Mouse (Mus musculus) midbrain, postnatal 0 days (tissue): ENCODE results near the gene Ccdc115. TPM values are rescaled to one million over a fixed set of nuclear protein-coding genes. Genes with fewer than 3 reads are reported as not detected.
A peak's percentile ranks its signal among the peaks of the same experiment; 100 is the strongest.

Experiments
- ATAC-seq: fragments of 200-750 bp; cut with Nextera tagmentation; 2 replicates; pipeline ENCODE4 v1.8.0; 2017; ENCODE audit warnings: moderate number of reproducible peaks, mild to moderate bottlenecking, moderate TSS enrichment, moderate library complexity; ENCODE audit not compliant: low FRiP score
- DNase-seq: peaks from one replicate; pipeline ENCODE4 v3.0.0-alpha.2; 2015; ENCODE audit warnings: low spot score
- H3K27ac ChIP-seq: fragments of 300-500 bp; sonication (generic); 2 replicates; pipeline ENCODE4 v1.5.1; 2014; ENCODE audit warnings: low read depth, mild to moderate bottlenecking, low read length, mixed read lengths
- H3K27me3 ChIP-seq: fragments of 300-500 bp; sonication (generic); 2 replicates; pipeline ENCODE4 v1.6.1; 2014; ENCODE audit warnings: low read length, control low read depth, mixed read lengths; ENCODE audit not compliant: insufficient read depth
- H3K36me3 ChIP-seq: fragments of 300-500 bp; sonication (generic); 2 replicates; pipeline ENCODE4 v1.6.1; 2014; ENCODE audit warnings: low read length, control low read depth, mixed read lengths; ENCODE audit not compliant: insufficient read depth
- H3K4me1 ChIP-seq: fragments of 300-500 bp; sonication (generic); 2 replicates; pipeline ENCODE4 v1.6.1; 2014; ENCODE audit warnings: mild to moderate bottlenecking, control low read depth, antibody characterized with exemption, low read length, mixed read lengths; ENCODE audit not compliant: insufficient read depth
- H3K4me2 ChIP-seq: fragments of 300-500 bp; sonication (generic); 2 replicates; pipeline ENCODE4 v1.6.1; 2014; ENCODE audit warnings: low read depth, mild to moderate bottlenecking, low read length, mixed read lengths; ENCODE audit not compliant: poor library complexity, severe bottlenecking
- H3K4me3 ChIP-seq: fragments of 300-500 bp; sonication (generic); 2 replicates; pipeline ENCODE4 v1.5.1; 2014; ENCODE audit warnings: low read depth, mild to moderate bottlenecking, low read length, moderate library complexity
- H3K9ac ChIP-seq: fragments of 300-500 bp; sonication (generic); replicated peaks from 2 replicates; pipeline ENCODE4 v1.6.1; 2014; ENCODE audit warnings: mild to moderate bottlenecking, low read length, moderate library complexity, mixed read lengths; ENCODE audit not compliant: poor library complexity, severe bottlenecking
- H3K9me3 ChIP-seq: fragments of 300-500 bp; sonication (generic); 2 replicates; pipeline ENCODE4 v1.6.1; 2016; ENCODE audit warnings: low read length, control low read depth
- CTCF ChIP-seq: IDR thresholded peaks from 2 replicates; pipeline ENCODE4 v1.5.1; 2016; ENCODE audit warnings: antibody characterized with exemption, mild to moderate bottlenecking
- WGBS: fragments of 180-500 bp; shearing (Covaris S2); extraction: QIAGEN DNeasy Blood & Tissue Kit; methylation state at CpG from one replicate; pipeline ENCODE4 v1.1.7; 2014; 5-methylcytosine and 5-hydroxymethylcytosine counted together
- polyA plus RNA-seq: library from polyadenylated mRNA; unstranded; fragments of >200 nt; fragmentation: Nextera tagmentation; extraction: Ambion mirVana; gene quantifications from 2 replicates; pipeline ENCODE4 v1.2.1, GENCODE M21; 2015
- total RNA-seq: library from RNA; depleted of rRNA; stranded (reverse); fragments of >200 nt; gene quantifications from 2 replicates; pipeline ENCODE4 v1.2.3, GENCODE M21; 2014; rRNA removed

The Ccdc115 gene
- total RNA-seq (36.7 and 41.1 TPM in 2 replicates), polyA plus RNA-seq (57.5 and 58.9 TPM in 2 replicates)

- Histone ChIP-seq H3K9me3 (no peaks in the 10 kb centered on the region), H3K4me3 (peak within 1 kb of the TSS; percentile 76), H3K4me1 (0 out of 2 replicates have a peak, but pooled peaks cover 2% of the 10 kb centered on the region), H3K4me2 (peak within 1 kb of the TSS; percentile 62), H3K27me3 (no peaks in the 10 kb centered on the region), H3K36me3 (peaks cover 22% of the 10 kb centered on the region), H3K9ac (peak within 1 kb of the TSS; percentile 62), H3K27ac (peak within 1 kb of the TSS; percentile 79)
- peak; percentile 99 for DNase-seq
- ATAC-seq = peak; percentile 96
- WGBS = under 1% methylated on average over 48 of the region's 48 CpGs
- no peak; the same call in 1 of the 2 replicates for TF ChIP-seq CTCF
Measured at GRCm38 (mm10) chr1:34439215-34439960, at the start of gene Ccdc115, which contains the start of gene Imp4. TSS of gene Ccdc115 (minus strand) at chr1:34439672. TSS of gene Imp4 (plus strand) at chr1:34439851.

GRCm38 (mm10) chr1:34487383-34487782, 47.9 kb upstream of the Ccdc115 start:
- no peak overlapping the region for H3K4me3 ChIP-seq
- no peaks in the 10 kb centered on the region for H3K36me3 ChIP-seq
- 94% methylated on average over 3 of the region's 3 CpGs for WGBS
- ATAC-seq = no peak
- no peaks in the 10 kb centered on the region for H3K9me3 ChIP-seq
- H3K27ac ChIP-seq = no peak overlapping the region
- no peak overlapping the region for H3K9ac ChIP-seq
- no peak for TF ChIP-seq CTCF
- H3K4me1 ChIP-seq = 0 out of 2 replicates have a peak, but pooled peaks cover 5% of the 10 kb centered on the region
- no peak for DNase-seq
- H3K4me2 ChIP-seq = no peak overlapping the region
- H3K27me3 ChIP-seq = no peaks in the 10 kb centered on the region

GRCm38 (mm10) chr1:34485461-34486188, 46.2 kb upstream of the Ccdc115 start:
- DNase-seq = peak; percentile 80
- Histone ChIP-seq H3K27ac (no peak overlapping the region), H3K4me3 (peak overlapping the region; percentile 36), H3K4me1 (0 out of 2 replicates have a peak, but pooled peaks cover 5% of the 10 kb centered on the region), H3K9ac (peak overlapping the region; percentile 48), H3K4me2 (peak overlapping the region; percentile 61), H3K27me3 (no peaks in the 10 kb centered on the region), H3K36me3 (no peaks in the 10 kb centered on the region), H3K9me3 (no peaks in the 10 kb centered on the region)
- peak; percentile 92 for TF ChIP-seq CTCF
- ATAC-seq = peak; percentile 84
- WGBS = 7% methylated on average over 25 of the region's 25 CpGs

GRCm38 (mm10) chr1:34484470-34484869, 45.0 kb upstream of the Ccdc115 start:
- DNase-seq (no peak), ATAC-seq (no peak)
- H3K4me2 ChIP-seq = no peak overlapping the region
- 0 out of 2 replicates have a peak, but pooled peaks cover 5% of the 10 kb centered on the region for H3K4me1 ChIP-seq
- no peaks in the 10 kb centered on the region for H3K9me3 ChIP-seq
- no peaks in the 10 kb centered on the region for H3K36me3 ChIP-seq
- WGBS = 79% methylated on average over 10 of the region's 10 CpGs
- no peak for TF ChIP-seq CTCF
- no peaks in the 10 kb centered on the region for H3K27me3 ChIP-seq
- no peak overlapping the region for H3K27ac ChIP-seq
- H3K9ac ChIP-seq = no peak overlapping the region
- no peak overlapping the region for H3K4me3 ChIP-seq

- DNase-seq (no peak), ATAC-seq (no peak)
- WGBS = 72% methylated on average over 5 of the region's 5 CpGs
- no peak for TF ChIP-seq CTCF
- no peaks in the 10 kb centered on the region for H3K9me3 ChIP-seq
- no peak overlapping the region for H3K9ac ChIP-seq
- H3K4me3 ChIP-seq = no peak overlapping the region
- H3K27me3 ChIP-seq = no peaks in the 10 kb centered on the region
- no peaks in the 10 kb centered on the region for H3K36me3 ChIP-seq
- 0 out of 2 replicates have a peak, but pooled peaks cover 5% of the 10 kb centered on the region for H3K4me1 ChIP-seq
- no peak overlapping the region for H3K4me2 ChIP-seq
- H3K27ac ChIP-seq = no peak overlapping the region
Measured at GRCm38 (mm10) chr1:34481920-34482669, 42.6 kb upstream of the Ccdc115 start.
